Mouse (Mus musculus): Measurements from ENCODE around the gene Arhgdig. TPM values are rescaled to one million over a fixed set of nuclear protein-coding genes. Genes with fewer than 3 reads are reported as not detected.
"Not testable (repeated sequence)": the region's sequence is repeated elsewhere in the genome, so short reads cannot be mapped to it uniquely, and the experiment has no call there.

The Arhgdig gene
- polyA plus RNA-seq, 1 experiment = 4.3 TPM

DNA sequence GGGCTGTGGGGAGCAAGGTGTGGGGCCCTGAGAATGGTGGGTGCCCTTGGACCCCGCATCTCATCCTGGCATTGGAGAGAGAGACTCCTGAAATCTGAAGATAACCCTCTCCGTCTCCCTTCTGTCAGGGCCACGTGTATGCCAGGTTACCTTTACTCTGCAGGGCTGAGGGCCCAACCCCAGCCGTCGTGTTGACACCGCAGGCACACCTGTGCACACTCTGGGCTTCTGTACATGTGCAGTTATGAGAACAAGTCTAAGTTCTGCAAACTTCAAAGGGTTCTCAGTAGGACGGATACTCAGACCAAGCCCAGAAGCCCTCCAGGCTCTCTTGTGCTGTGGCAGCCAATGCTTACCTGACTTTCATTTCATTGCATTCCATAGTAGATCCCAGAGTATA, 4.7 kb upstream of the Arhgdig start:
- no peak for DNase-seq (ENCODE audit: low read depth, low spot score)
- 57% methylated on average over 7 of the region's 7 CpGs for WGBS

DNA sequence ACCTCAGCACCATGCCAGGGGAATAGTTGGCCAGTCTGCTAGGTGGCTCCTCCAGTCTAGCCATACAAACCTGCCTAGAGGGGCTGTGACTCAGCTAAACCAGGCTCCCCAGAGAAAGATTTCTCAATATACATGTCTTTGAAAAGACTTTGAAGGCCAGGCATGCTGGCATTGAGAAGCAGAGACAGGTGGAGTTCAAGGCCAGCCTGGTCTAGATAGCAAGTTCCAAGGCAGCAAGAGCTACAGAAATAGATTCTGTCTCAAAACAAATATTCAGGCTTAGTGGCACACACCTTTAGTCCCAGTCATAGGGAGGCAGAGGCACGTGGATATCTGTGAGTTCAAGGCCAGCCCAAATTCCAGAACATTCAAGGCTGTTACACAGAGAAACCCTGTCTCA, 1.2 kb downstream of the Arhgdig start:
- no peak for DNase-seq (ENCODE audit: low read depth, low spot score)
- 16% methylated on average over 1 of the region's 1 CpGs for WGBS

DNA sequence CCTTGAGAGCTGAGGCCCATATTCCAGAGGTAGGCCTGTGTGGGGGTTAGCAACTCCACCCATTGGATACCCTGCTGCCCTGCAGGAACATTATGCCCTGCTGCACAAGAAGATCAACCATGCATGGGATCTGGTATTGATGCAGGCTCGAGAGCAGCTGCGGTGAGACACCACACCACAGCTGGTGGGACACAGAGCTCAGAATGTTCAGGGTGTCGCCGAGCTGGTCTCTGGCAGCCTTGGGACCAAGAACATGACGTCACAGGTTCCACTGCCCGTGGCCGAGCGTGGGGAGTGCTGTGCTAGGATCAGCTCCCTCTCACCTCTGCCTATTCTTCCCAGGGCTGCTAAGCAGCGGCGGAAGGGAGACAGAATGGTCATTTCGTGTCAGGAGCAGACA, 2.8 kb downstream of the Arhgdig start:
- DNase-seq (ENCODE audit: low read depth, low spot score) = no peak
- 73% methylated on average over 11 of the region's 11 CpGs for WGBS

GRCm38 (mm10) chr17:26203321-26203811, 4.2 kb downstream of the Arhgdig start:
- no peak for DNase-seq (ENCODE audit: low read depth, low spot score)
- under 1% methylated on average over 30 of the region's 30 CpGs for WGBS

DNA sequence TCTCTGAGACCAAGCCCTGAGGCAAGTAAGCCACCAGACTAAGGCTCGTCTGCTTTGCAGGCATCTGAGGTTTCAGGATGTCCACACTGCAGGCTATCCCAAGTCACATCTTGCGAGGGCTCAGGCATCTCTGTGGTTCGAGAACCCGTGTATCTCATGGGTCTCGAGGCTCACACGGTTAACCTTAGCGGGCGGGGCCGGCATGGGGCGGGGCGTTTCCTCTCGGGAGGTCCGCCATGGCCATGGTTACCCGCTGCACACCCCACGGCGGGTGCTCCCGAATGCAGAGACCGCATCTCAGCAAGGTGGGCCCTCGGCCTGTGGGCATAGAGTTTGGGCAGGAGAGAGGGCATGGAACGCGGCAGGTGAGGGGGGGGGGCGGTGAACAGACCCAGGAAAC, 4.8 kb downstream of the Arhgdig start, which contains the start of gene Rgs11:
TSS of gene Rgs11 (plus strand) at position 215 of the 400 bp plus-strand sequence.
- no peak for DNase-seq (ENCODE audit: low read depth, low spot score)
- WGBS = 3% methylated on average over 22 of the region's 22 CpGs

DNA sequence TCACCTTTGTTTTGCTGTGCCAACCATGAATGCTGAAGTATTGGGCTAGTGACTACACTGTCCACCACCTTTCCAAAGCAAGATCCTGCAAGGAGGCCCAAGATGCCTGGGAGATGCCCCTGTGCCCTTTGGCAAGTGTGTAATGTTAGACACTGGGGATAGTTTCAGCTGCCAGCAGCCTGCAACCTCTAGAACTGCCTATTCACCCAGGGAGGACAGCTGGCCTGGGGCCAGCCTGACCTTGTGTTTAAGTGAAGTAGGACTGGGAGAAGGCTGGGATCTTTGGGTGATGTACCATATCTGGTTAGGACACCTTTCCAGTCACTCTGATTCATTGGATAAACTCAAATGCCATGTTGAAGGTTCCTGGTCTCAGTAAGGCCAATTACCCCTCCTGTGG, 5.6 kb downstream of the Arhgdig start:
- no peak for DNase-seq (ENCODE audit: low read depth, low spot score)

- under 1% methylated on average over 89 of the region's 92 CpGs for WGBS
- no peak for DNase-seq (ENCODE audit: low read depth, low spot score)
Observed at GRCm38 (mm10) chr17:26200831-26201705, 6.5 kb downstream of the Arhgdig start.

- no peak for DNase-seq (ENCODE audit: low read depth, low spot score)
- 81% methylated on average over 4 of the region's 4 CpGs for WGBS
Observed at GRCm38 (mm10) chr17:26198892-26199291, 8.7 kb downstream of the Arhgdig start, which contains the start of gene Pdia2. Pdia2 (minus strand) TSS chr17:26199087.

- DNase-seq (ENCODE audit: low read depth, low spot score) = no peak
- 96% methylated on average over 15 of the region's 15 CpGs for WGBS
Observed at GRCm38 (mm10) chr17:26192481-26193190, 14.9 kb downstream of the Arhgdig start.

- WGBS = 87% methylated on average over 7 of the region's 7 CpGs
- not testable (repeated sequence) for DNase-seq (ENCODE audit: low read depth, low spot score)
Observed at GRCm38 (mm10) chr17:26191486-26191885, 16.1 kb downstream of the Arhgdig start.

GRCm38 (mm10) chr17:26188091-26188805, 19.3 kb downstream of the Arhgdig start:
- 89% methylated on average over 11 of the region's 11 CpGs for WGBS
- no peak for DNase-seq (ENCODE audit: low read depth, low spot score)

DNA sequence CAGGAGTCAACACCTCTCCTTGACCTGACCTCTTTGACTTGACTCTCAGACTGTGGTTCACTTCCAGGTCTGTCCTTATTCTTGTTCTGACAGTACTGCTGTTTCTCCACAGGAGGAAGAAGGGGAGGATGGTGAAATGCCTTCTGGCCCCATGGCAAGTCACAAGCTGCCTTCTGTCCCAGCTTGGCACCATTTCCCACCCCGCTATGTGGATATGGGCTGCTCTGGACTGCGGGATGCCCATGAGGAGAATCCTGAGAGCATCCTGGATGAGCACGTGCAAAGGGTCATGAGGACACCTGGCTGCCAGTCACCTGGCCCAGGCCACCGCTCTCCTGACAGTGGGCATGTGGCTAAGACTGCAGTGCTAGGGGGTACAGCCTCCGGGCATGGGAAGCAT, 20.0 kb downstream of the Arhgdig start:
- 96% methylated on average over 5 of the region's 5 CpGs for WGBS

DNA sequence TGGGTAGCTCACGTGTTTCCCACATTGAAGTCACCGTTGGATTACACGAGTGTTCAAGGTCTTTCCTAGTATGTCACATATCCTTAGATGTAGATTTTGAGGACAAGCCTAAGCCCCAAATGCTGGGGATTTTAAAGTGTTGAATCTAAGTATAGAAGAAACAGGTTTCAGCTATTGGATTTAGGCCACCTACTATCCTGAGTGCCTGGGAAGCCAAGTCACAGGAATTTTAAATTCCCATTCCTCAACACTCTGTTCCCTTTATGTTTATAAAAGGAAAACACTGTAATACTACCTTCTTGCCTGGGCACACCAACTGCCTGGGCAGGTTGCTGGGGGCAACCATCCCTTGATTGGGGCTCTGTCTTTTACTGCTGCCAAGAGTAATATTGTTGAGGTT, 26.4 kb downstream of the Arhgdig start:
- WGBS = 91% methylated on average over 3 of the region's 3 CpGs
- no peak for DNase-seq (ENCODE audit: low read depth, low spot score)

More for the DNA sequence above, 20.0 kb downstream of the Arhgdig start:
- DNase-seq (ENCODE audit: low read depth, low spot score) = no peak

- no peak for DNase-seq (ENCODE audit: low read depth, low spot score)
Observed at GRCm38 (mm10) chr17:26178611-26179010, 29.0 kb downstream of the Arhgdig start.

GRCm38 (mm10) chr17:26175248-26175647, 32.3 kb downstream of the Arhgdig start:
- not testable (repeated sequence) for DNase-seq (ENCODE audit: low read depth, low spot score)
- WGBS = 85% methylated on average over 2 of the region's 2 CpGs

GRCm38 (mm10) chr17:26168039-26168438, 39.5 kb downstream of the Arhgdig start:
- DNase-seq (ENCODE audit: low read depth, low spot score) = peak; percentile 19
- 51% methylated on average over 2 of the region's 2 CpGs for WGBS

DNA sequence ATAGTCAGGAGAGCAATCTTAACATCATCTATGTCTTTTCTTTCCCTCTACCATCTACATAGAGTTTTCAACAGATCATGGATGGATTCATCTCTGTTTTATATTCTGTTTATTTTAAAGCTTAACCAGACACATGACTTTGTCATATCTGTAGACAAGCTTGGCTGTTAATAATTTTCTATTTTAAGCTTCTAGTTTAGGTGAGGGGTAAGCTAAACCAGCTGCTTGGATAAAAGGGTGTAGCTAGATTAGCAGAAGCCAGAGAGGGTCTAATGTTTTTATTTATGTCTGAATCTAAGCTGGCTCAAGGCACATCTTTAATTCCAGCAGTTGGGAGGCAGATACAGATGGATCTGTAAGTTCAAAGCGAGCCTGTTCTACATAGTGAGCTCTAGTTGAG, 44.9 kb downstream of the Arhgdig start:
- DNase-seq (ENCODE audit: low read depth, low spot score) = no peak
- 89% methylated on average over 1 of the region's 1 CpGs for WGBS

DNA sequence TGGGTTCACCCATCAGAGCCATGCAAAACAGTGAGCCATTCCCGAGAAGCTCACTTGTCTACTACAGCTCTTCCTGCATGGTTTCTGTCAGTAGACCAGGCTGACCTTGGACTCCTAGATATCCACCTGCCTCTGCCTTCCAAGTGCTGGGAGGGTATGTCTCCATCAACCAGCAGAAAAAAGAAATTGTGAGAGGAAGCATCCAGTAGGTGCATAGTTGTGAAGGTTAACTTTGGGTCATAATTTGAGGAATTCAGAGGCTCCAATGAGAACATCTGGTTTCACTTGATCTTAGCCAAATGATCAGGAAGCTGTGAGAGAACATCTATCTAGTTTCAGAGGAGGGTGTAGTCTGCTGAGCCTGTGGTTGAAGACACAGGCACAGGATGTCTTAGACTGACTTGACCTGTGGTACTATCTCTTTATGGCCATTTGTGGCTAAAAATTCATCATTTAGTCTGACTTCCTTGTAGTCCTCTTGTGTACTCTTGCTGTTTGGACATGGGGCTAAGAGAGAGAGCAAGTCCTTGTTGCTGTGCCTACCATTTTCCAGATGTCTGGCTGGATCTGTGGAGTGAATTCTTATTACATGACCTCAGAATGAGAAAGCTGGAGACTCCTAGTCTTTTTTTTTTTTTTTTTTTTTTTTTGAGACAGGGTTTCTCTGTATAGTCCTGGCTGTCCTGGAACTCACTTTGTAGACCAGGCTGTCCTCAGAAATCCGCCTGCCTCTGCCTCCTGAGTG, 55.5 kb downstream of the Arhgdig start:
- 93% methylated on average over 2 of the region's 2 CpGs for WGBS

More for the DNA sequence above, 55.5 kb downstream of the Arhgdig start:
- no peak for DNase-seq (ENCODE audit: low read depth, low spot score)
